Mouse (Mus musculus) heart, embryonic 13.5 days (tissue): Measurements from ENCODE around the gene Eif2s2. TPM values are rescaled to one million over a fixed set of nuclear protein-coding genes. Genes with fewer than 3 reads are reported as not detected.
A peak's percentile ranks its signal among the peaks of the same experiment; 100 is the strongest.
"Not testable (repeated sequence)": the region's sequence is repeated elsewhere in the genome, so short reads cannot be mapped to it uniquely, and the experiment has no call there.

Source experiments
- ATAC-seq: fragments of 200-750 bp; cut with Nextera tagmentation; 2 replicates; pipeline ENCODE4 v1.8.0; 2017; ENCODE audit warnings: moderate TSS enrichment; ENCODE audit not compliant: insufficient number of reproducible peaks, low FRiP score, low TSS enrichment; ENCODE audit errors: extremely low read depth
- H3K27ac ChIP-seq: fragments of 300-500 bp; sonication (generic); replicated peaks from 2 replicates; pipeline ENCODE4 v1.5.1; 2015; ENCODE audit warnings: moderate library complexity, mild to moderate bottlenecking, inconsistent platforms
- H3K27me3 ChIP-seq: fragments of 300-500 bp; sonication (generic); replicated peaks from 2 replicates; pipeline ENCODE4 v1.6.1; 2015; ENCODE audit warnings: mild to moderate bottlenecking, inconsistent platforms
- H3K36me3 ChIP-seq: fragments of 300-500 bp; sonication (generic); 2 replicates; pipeline ENCODE4 v1.6.1; 2015; ENCODE audit warnings: mild to moderate bottlenecking, inconsistent platforms
- H3K4me1 ChIP-seq: fragments of 300-500 bp; sonication (generic); 2 replicates; pipeline ENCODE4 v1.6.1; 2015; ENCODE audit warnings: inconsistent platforms
- H3K4me2 ChIP-seq: fragments of 300-500 bp; sonication (generic); 2 replicates; pipeline ENCODE4 v1.6.1; 2015; ENCODE audit warnings: inconsistent platforms, mild to moderate bottlenecking, moderate library complexity
- H3K4me3 ChIP-seq: fragments of 300-500 bp; sonication (generic); 2 replicates; pipeline ENCODE4 v1.5.1; 2015; ENCODE audit warnings: moderate library complexity, mild to moderate bottlenecking, inconsistent platforms
- H3K9ac ChIP-seq: fragments of 300-500 bp; sonication (generic); 2 replicates; pipeline ENCODE4 v1.6.1; 2015; ENCODE audit warnings: inconsistent platforms, mild to moderate bottlenecking, moderate library complexity
- H3K9me3 ChIP-seq: fragments of 300-500 bp; sonication (generic); 2 replicates; pipeline ENCODE4 v1.6.1; 2016; ENCODE audit warnings: inconsistent platforms
- WGBS: fragments of 180-500 bp; shearing (Covaris S2); methylation state at CpG from one replicate; pipeline ENCODE4 v1.1.7; 2015; ENCODE audit warnings: mixed read lengths; 5-methylcytosine and 5-hydroxymethylcytosine counted together
- polyA plus RNA-seq: library from polyadenylated mRNA; unstranded; fragments of >200 nt; fragmentation: Nextera tagmentation; extraction: Ambion mirVana; gene quantifications from 2 replicates; pipeline ENCODE4 v1.2.1, GENCODE M21; 2015

The Eif2s2 gene
- polyA plus RNA-seq = 63.9 and 70.2 TPM in 2 replicates

- no peaks in the 10 kb centered on the region for H3K27me3 ChIP-seq
- H3K9ac ChIP-seq = peak within 1 kb of the TSS; percentile 98
- H3K9me3 ChIP-seq = no peaks in the 10 kb centered on the region
- peak within 1 kb of the TSS; percentile 82 for H3K4me2 ChIP-seq
- peaks cover 9% of the 10 kb centered on the region for H3K36me3 ChIP-seq
- peak within 1 kb of the TSS; percentile 93 for H3K27ac ChIP-seq
- peak within 1 kb of the TSS; percentile 96 for H3K4me3 ChIP-seq
- ATAC-seq = peak; percentile 92
- H3K4me1 ChIP-seq = peaks cover 26% of the 10 kb centered on the region
- under 1% methylated on average over 75 of the region's 75 CpGs for WGBS
Observed at GRCm38 (mm10) chr2:154892201-154893044, at the start of gene Eif2s2. Gene Eif2s2, minus strand, starts transcription at chr2:154892935.

GRCm38 (mm10) chr2:154941952-154942351, 49.2 kb upstream of the Eif2s2 start:
- Histone ChIP-seq H3K4me2 (no peak overlapping the region), H3K27ac (no peak overlapping the region), H3K4me1 (peaks cover 10% of the 10 kb centered on the region), H3K4me3 (no peak overlapping the region), H3K36me3 (no peaks in the 10 kb centered on the region), H3K9me3 (no peaks in the 10 kb centered on the region), H3K9ac (no peak overlapping the region), H3K27me3 (peaks cover 8% of the 10 kb centered on the region; the same call in 1 of the 2 replicates)
- 61% methylated on average over 10 of the region's 10 CpGs for WGBS
- no peak for ATAC-seq

DNA sequence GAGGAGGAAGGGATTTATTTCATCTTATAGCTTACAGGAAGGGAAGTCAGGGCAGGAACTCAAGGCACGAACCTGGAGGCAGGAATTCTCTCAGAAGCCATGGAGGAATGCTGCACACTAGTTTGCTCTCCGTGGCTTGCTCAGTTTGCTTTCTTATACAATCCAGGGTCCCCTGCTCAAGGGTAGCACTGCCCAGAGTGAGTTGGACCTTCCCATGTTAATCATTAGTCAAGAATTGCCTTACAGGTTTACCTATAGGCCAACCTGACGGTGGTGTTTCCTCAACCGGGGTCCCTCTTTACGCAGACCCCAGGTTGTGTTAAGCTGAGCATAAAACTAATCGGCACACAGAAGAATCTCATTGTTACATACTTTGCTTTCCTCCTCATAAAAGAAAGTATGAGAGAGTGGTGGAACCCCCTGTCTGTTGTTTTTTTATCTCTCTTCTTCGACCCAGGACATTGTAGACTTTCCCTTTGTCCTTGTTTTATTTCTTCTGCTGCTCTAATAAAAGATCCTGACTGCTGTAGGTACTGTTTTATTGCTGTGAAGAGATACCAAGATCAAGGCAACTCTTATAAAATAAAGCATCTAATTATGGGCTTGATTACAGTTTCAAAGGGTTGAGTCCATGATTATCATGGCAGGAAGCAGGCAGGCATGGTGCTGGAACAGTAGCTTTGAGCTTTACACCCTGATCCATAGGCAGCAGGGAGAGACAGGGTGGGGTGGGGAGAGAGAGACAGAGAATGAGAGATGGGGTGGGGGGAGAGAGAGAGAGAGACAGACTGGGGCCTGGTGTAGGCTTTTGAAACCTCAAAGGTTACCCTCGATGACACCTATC, 45.0 kb upstream of the Eif2s2 start:
- ATAC-seq = no peak
- H3K4me2 ChIP-seq = no peak overlapping the region

DNA sequence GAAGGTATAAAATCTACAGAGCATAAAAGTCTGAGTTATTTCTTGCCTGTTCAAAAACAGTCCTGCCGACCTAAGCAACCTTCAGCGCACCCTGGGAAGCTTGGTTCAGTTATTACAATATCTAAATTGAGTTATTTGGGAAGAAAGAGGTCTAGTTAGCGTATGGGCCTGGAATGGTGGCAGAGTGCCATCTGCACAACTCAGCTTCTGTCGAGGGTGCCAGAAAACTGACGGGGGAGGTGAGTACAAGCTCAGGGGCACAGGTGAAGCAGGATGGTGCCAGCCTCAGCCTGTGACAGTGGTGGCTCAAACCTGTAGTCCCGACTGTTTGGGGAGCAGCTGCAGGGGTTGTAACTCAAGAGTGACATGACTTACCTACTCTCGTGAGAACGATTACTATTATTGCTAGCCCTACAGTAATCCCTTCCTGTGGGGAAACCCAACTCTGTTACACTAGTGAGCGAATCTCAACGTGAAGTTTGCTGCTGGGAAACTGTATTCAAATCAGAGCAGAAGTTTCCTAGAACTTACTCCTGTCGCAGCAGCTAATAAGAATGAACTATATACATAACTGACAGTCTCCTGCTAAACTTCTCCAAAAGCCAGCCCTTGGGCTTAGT, 43.9 kb upstream of the Eif2s2 start:
- WGBS = 71% methylated on average over 11 of the region's 11 CpGs
- H3K27ac ChIP-seq = no peak overlapping the region
- no peak for ATAC-seq
- H3K36me3 ChIP-seq = no peaks in the 10 kb centered on the region
- H3K9ac ChIP-seq = no peak overlapping the region
- peaks cover 25% of the 10 kb centered on the region for H3K27me3 ChIP-seq
- 0 out of 2 replicates have a peak, but pooled peaks cover 3% of the 10 kb centered on the region for H3K4me1 ChIP-seq
- H3K9me3 ChIP-seq = no peaks in the 10 kb centered on the region
- no peak overlapping the region for H3K4me2 ChIP-seq
- H3K4me3 ChIP-seq = no peak overlapping the region

More for the DNA sequence above, 45.0 kb upstream of the Eif2s2 start:
- Histone ChIP-seq H3K4me1 (peaks cover 7% of the 10 kb centered on the region), H3K36me3 (no peaks in the 10 kb centered on the region), H3K9ac (no peak overlapping the region), H3K27ac (no peak overlapping the region), H3K27me3 (peaks cover 19% of the 10 kb centered on the region; the same call in 1 of the 2 replicates), H3K4me3 (no peak overlapping the region), H3K9me3 (no peaks in the 10 kb centered on the region)
- WGBS = 76% methylated on average over 8 of the region's 8 CpGs

DNA sequence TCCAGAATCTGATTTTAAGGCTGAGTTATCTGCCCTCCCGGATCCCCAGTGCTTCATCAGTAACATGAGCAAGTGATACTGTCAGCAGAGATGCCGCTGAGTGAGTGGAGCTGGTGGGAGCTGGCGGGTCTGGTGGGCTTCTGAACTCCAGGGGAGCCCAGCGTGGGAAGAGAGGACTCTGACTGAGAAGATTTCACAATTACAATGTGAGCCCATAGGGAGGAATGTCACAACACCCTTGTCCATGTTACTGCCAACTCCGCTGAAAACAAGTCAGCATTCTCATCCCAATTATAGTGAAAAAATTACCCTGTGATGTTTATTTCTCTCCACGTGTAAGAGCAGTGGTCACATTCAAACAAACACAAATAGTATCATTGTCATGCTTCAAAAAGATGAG, 43.4 kb upstream of the Eif2s2 start:
- H3K36me3 ChIP-seq = no peaks in the 10 kb centered on the region
- H3K4me1 ChIP-seq = no peaks in the 10 kb centered on the region
- H3K4me3 ChIP-seq = no peak overlapping the region
- H3K27me3 ChIP-seq = peaks cover 30% of the 10 kb centered on the region
- H3K9me3 ChIP-seq = no peaks in the 10 kb centered on the region
- no peak for ATAC-seq
- H3K27ac ChIP-seq = no peak overlapping the region
- H3K4me2 ChIP-seq = no peak overlapping the region
- no peak overlapping the region for H3K9ac ChIP-seq
- 55% methylated on average over 6 of the region's 6 CpGs for whole genome bisulfite sequencing

- WGBS = 70% methylated on average over 4 of the region's 4 CpGs
- Histone ChIP-seq H3K27ac (no peak overlapping the region), H3K36me3 (no peaks in the 10 kb centered on the region), H3K9ac (no peak overlapping the region), H3K27me3 (peaks cover 30% of the 10 kb centered on the region), H3K4me2 (no peak overlapping the region), H3K9me3 (no peaks in the 10 kb centered on the region), H3K4me3 (no peak overlapping the region), H3K4me1 (no peaks in the 10 kb centered on the region)
- no peak for ATAC-seq
Observed at GRCm38 (mm10) chr2:154933884-154934283, 41.1 kb upstream of the Eif2s2 start.

DNA sequence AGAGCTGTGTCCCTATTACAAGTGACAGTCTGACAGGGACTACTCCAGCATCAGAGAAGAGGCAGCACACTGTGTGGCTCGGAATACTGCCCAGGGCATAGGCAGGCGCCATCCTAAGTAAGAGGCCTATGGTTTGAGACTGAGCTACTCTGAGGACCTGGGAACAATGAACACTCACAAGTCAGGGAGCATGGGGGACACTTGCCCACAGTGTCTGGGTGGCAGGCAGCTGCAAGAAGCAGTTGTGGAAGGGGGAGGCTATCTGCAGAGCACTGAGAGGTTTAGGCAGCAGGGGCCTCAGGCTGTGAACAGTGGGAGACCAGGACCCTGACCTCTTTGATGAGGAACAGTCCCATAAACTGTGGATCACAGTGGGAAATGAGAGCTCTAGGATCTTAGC, 35.6 kb upstream of the Eif2s2 start:
- Histone ChIP-seq H3K36me3 (no peaks in the 10 kb centered on the region), H3K27ac (no peak overlapping the region), H3K9me3 (no peaks in the 10 kb centered on the region), H3K27me3 (peaks cover 11% of the 10 kb centered on the region), H3K4me3 (no peak overlapping the region), H3K4me2 (no peak overlapping the region), H3K4me1 (no peaks in the 10 kb centered on the region), H3K9ac (no peak overlapping the region)
- 66% methylated on average over 2 of the region's 2 CpGs for WGBS
- ATAC-seq = no peak

GRCm38 (mm10) chr2:154926843-154927242, 34.1 kb upstream of the Eif2s2 start:
- no peak overlapping the region for H3K9ac ChIP-seq
- WGBS = 84% methylated on average over 6 of the region's 6 CpGs
- no peak for ATAC-seq
- no peak overlapping the region for H3K4me3 ChIP-seq
- H3K9me3 ChIP-seq = no peaks in the 10 kb centered on the region
- H3K27ac ChIP-seq = no peak overlapping the region
- peaks cover 8% of the 10 kb centered on the region for H3K27me3 ChIP-seq
- no peaks in the 10 kb centered on the region for H3K4me1 ChIP-seq
- H3K4me2 ChIP-seq = no peak overlapping the region
- H3K36me3 ChIP-seq = no peaks in the 10 kb centered on the region

- Histone ChIP-seq H3K4me3 (no peak overlapping the region), H3K4me1 (no peaks in the 10 kb centered on the region), H3K27me3 (peaks cover 5% of the 10 kb centered on the region; the same call in 1 of the 2 replicates), H3K4me2 (no peak overlapping the region), H3K36me3 (no peaks in the 10 kb centered on the region), H3K9ac (no peak overlapping the region), H3K9me3 (no peaks in the 10 kb centered on the region), H3K27ac (no peak overlapping the region)
- WGBS = 61% methylated on average over 7 of the region's 7 CpGs
- no peak for ATAC-seq
Observed at GRCm38 (mm10) chr2:154925411-154926031, 32.8 kb upstream of the Eif2s2 start.

DNA sequence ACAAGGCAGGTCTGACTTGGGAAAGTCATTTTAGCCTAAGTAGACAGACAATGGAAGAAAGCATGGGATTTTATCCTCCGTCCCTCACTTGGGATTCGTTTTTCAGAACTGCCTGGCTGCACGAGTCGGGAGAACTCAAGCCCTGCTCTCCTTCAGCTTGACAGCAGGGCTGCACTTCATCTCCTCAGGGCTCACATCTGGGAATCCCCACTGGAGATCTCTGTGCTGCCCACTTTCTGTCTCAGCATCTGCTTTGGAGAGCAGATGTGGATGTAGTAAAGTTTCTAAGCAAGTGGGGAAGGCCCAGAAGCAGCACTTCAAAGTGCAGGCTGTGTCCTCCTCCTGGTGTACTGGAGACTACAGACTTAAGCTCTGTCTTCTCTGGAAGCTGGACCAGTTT, 29.4 kb upstream of the Eif2s2 start:
- not testable (repeated sequence) for ATAC-seq, H3K4me1 ChIP-seq, H3K4me2 ChIP-seq, H3K27me3 ChIP-seq, H3K27ac ChIP-seq, H3K36me3 ChIP-seq, H3K9ac ChIP-seq, H3K4me3 ChIP-seq, H3K9me3 ChIP-seq
- WGBS = no CpG with 5 or more reads among the region's 4 CpGs

DNA sequence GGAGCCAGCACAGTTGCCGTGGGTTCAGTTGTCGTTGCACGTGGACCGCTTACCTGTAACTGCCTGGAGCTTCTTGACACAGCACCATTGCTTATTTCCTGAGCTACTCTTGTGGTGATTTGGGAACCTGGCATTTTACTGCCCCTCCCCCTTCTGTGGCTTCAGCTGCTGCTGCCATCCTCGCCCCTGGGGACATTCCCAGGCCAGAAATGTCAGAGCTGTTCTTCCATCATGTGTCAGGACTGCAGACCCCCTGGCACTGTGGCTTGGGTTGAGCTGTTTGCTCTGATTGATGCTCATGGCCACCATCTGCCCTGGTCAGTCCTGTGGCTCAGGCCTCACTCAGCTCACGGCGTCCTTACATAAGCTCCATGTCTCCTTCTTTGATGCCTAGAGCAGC, 28.2 kb upstream of the Eif2s2 start:
- ATAC-seq = no peak
- Histone ChIP-seq H3K4me2 (no peak overlapping the region), H3K4me1 (no peaks in the 10 kb centered on the region; the same call in 1 of the 2 replicates), H3K27me3 (peaks cover 5% of the 10 kb centered on the region; the same call in 1 of the 2 replicates), H3K9ac (no peak overlapping the region), H3K36me3 (no peaks in the 10 kb centered on the region), H3K9me3 (no peaks in the 10 kb centered on the region), H3K4me3 (no peak overlapping the region), H3K27ac (no peak overlapping the region)
- 74% methylated on average over 7 of the region's 7 CpGs for WGBS
